Comparison of ENCODE assay signal across 14 mouse cellular contexts in the genomic region with DNA sequence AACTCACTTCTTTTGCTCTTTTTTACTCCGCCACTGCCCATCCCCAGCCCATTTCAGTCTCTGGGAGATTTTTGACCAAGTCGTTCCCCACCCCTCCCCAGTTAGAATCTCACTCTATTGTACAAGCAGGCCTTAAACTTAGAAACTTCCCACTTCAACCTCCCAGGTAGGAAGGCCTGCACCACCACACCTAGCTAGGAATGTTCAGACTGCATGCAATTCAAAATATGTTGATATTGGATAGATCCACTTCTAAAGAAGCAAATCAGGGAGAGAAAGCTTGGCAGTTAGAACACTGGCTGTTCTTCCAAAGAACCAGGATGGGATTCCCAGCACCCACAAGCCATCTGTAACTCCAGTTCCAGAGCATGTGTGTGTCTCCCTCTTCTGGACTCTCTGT.
"Had no signal": no experiment of that assay in that cellular context is flagged by ENCODE, and none has a peak within 500 bp of the region (broad histone marks: within the 10 kb centered on the region; RNA-seq: fewer than 3 reads in every experiment).

No protein-coding gene starts in this region.

- ATAC-seq: liver, postnatal 0 days; midbrain, embryonic 16.5 days had no signal

- DNase-seq: kidney, adult 18-20 months; kidney, adult 9 months; kidney, postnatal 14 days; kidney, postnatal 4 days; left cerebral cortex, postnatal 4 days; liver, postnatal 0 days; thymus, postnatal 25 days had no signal

- H3K4me2 ChIP-seq: limb, embryonic 12.5 days; limb, embryonic 15.5 days; liver, embryonic 11.5 days; midbrain, embryonic 12.5 days had no signal

- H3K4me3 ChIP-seq: limb, embryonic 12.5 days; limb, embryonic 15.5 days; midbrain, embryonic 12.5 days had no signal

- H3K27ac ChIP-seq: limb, embryonic 12.5 days; limb, embryonic 15.5 days; liver, embryonic 14.5 days; macrophage; midbrain, embryonic 12.5 days had no signal

- H3K9ac ChIP-seq: limb, embryonic 12.5 days; limb, embryonic 15.5 days; liver, embryonic 14.5 days; liver, postnatal 0 days; midbrain, embryonic 12.5 days had no signal

- H3K9me3 ChIP-seq: limb, embryonic 12.5 days; limb, embryonic 15.5 days; midbrain, embryonic 12.5 days had no signal

- H3K36me3 ChIP-seq: limb, embryonic 12.5 days; limb, embryonic 15.5 days; midbrain, embryonic 12.5 days had no signal

- H3K27me3 ChIP-seq: limb, embryonic 12.5 days; limb, embryonic 15.5 days; midbrain, embryonic 12.5 days had no signal
